Mouse (Mus musculus) retina, postnatal 1 day (tissue): ENCODE data around the gene Usp13.

Experiments
- DNase-seq: peaks from one replicate; pipeline ENCODE4 v3.0.0-alpha.2; 2012

The Usp13 gene

DNA sequence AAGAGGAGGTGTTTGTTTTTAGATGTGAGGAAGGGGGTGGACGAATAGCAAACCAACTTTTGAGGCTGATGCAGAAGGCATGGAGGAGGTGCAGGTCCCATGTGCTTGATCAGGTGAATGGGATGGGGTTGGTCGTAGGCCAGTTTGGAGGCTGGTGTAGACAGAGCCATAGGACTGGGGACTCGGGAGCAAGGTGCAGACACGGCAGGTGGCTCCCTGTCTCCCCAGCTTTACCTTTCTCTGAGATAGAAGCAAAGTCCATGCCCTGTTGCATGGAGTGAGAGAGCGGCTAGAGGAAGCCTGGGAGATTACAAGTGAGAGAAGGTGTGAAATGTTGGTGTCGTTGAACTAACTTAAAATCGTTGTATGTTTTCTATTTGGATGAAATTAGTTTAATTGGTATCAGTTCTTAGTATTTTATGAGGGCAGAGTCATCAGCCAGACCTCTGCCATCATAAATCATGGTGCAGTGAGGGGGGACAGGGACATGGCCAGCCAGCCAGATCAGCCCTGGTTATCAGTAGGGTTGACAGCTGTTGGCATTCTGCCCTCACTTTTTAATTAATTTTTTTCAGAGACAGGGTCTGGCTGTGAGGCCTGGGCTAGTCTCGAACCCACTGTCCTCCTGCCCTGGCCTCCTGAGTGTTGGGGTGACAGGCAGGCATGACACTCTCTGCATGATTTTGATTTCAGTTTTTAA lies 122.6 kb downstream of the Usp13 start:
- no peak for DNase-seq

DNA sequence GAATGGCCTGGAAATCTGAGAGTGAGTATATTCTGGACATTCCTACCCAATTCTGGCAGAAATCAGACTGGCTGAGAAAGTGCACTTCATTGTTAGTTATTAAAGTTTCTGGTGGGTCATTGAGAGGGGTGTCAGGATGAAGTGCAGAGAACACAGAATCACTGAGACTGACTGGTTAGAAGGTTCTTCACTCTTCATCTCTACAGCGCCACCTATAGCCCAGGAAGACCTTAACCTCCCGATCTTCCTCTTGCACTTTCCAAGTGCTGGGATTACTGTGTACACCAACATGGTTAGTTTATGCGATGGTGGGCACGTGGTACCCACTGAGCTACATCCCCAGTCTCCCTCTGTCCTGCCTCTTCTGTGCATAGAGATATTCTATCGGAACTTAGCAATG lies 130.1 kb downstream of the Usp13 start:
- peak; percentile 23 for DNase-seq

DNA sequence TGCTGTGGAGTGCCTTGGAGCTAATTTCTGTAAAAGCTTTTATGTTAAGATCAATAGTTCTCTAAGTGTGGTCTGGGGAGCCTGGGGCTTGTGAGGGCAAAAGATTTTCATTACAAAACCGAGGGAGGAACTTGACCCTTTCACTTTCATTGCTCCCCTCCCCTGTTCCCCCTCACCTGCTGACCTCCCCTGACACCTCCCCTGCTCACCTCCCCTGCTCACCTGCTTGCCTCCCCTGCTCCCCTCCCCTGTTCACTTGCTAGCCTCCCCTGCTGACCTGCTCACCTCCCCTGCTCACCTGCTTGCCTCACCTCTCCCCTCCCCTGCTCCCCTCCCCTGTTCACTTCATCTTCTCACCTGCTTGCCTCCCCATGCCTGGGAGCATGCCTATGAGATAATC lies 134.0 kb downstream of the Usp13 start:
- DNase-seq: no peak

DNA sequence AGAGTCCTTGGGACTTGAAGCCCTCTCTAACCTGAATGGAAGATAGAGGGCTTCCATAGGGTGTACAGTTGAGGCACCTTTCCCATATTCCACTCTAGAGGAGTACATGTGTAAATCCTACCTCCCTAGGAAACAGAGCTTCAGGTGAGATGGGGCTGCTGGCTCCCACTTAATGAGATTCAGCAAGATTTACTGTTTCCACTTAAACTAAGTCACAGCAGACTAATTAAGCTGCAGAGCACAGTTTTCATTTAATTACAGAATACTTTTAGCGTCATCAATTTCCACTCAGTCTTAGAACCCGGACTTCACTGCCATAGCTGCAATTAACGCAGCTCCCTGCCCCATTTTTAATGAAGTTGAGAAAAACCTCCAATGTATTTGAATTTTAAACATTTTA lies 144.1 kb downstream of the Usp13 start:
- DNase-seq: no peak

DNA sequence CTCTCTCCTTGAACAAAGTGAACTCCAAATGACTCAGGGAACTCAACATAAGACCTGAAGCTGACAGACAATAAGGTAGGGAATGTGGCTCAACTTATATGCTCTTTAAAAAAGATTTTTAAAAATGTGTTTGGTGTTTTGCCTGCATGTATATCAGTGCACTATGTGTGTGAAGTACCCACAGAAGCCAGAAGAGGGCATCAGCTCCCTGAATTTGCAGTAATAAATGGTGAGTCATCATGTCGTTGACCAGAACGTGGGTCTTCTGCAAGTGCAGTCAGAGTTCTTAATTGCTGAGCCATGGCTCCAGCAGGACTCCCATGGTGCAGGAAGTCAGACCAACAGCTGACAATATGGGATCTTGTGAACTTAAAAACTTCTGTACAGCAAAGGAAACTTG lies 148.2 kb downstream of the Usp13 start:
- DNase-seq: peak; percentile 70

DNA sequence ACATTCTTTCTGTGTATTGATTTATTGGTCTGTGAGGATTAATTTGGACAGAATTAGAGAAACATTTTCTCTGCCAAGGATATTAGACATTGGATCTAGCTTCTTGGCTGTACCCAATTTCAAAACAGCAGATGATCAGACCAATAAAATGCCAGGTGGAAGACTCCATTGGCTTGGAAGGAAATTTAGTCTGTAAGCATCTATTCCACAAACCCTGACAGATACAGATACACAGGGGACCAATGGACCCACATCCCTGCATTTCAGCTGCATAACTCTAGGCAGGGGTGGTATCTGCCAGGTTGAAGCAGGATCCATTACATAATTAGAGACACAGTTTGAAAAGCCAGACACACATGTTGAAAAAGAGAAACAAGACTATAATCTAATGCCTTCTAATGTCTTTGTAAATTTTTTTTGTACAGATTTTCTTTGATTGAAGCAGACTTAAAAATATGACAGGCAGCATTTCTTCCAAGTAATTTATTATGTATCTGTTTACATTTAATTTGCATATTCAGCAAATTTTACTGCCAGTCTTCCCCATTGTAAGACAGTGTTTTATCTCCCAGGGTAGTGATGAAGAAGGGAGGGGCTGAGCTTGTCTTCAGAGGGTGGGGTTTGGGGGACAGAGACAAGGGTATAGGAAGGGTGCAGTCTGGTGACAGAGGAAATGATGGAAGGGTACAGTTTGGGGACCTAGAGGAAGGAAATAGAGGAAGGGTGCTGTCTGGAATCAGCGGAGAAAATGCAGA lies 151.5 kb downstream of the Usp13 start:
- DNase-seq: no peak

DNA sequence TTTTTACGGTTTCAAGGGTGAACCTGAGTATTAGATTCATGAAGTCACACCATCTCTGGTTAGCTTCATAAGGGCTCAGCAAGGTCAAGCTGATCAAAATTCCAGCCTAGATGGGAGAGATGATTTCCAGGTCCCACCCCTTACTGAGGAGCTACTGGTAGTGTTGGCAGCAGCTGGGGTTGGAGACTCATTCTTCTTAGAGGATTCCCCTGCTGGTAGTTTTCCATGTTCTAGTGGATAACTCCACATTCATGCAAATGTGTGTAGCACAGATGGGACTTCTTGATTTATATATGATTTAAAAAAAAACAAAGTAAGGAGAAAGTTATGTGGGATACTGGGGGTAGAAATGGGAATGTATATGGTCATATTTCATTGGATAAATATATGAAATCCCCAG lies 152.9 kb downstream of the Usp13 start:
- DNase-seq: no peak

DNA sequence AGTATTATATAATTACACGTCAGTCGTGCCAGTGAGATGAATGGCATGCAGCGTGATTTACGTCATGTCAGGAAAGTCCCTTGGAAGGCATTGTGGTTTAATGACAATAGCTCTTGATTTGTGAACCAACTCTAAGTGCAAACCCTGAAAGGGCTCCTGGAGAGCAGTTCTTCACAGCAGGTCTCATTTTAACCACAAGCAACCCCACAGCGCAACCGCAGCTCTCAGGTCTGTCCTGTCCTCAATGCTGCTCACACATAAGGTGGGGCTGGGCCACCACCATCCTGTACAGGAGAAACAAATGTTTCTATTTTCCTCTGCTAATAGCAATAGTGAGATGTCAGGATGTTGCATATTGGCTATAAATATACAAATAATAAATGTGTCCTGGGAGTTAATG lies 161.9 kb downstream of the Usp13 start:
- DNase-seq: no peak

DNA sequence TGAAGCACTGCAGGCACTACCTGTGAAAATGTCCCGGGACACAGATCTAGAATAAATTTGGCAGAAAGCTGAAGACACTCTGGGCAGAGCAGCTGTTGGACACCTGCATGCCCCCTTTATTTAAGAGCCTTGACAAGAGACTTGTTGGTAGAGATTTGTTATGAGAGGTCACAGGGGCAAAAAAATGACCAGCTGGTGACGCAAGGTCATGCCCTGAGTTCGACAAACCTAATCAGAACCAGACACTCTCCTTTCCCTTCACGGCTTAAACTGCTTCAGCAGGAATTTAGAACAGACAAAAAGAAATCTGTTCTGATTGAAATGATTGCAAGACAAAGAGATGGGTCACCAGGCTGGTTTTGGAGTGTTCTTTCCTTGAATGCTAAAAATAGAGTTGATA lies 162.6 kb downstream of the Usp13 start:
- DNase-seq: no peak

DNA sequence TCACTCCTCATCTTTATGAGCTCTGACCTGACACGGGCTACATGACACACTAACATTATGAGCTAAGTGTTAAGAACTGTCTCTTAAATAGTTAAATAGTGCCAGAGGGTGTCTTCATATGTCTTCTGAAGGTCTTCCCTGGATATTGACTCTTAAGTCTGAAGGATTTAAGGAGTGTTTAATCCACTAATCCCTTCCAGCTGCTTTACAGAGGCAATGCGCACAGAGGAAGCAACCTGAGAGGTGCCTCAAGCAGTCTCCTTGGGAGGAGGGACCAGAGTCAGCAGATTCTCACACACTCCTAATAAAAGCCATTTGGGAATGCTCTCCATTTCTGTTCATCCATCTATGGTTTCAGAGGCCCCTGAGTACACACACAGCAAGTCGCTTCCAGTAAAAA lies 167.8 kb downstream of the Usp13 start:
- DNase-seq: peak; percentile 56
